Mouse (Mus musculus) cortical plate, adult 2 months (tissue): ENCODE measurements around the gene Dld. TPM values are rescaled to one million over a fixed set of nuclear protein-coding genes. Genes with fewer than 3 reads are reported as not detected.
A peak's percentile ranks its signal among the peaks of the same experiment; 100 is the strongest.

Experiments used
- H3K27ac ChIP-seq: fragments of 200-500 bp; 2 replicates; pipeline ENCODE4 v1.5.1; 2012; ENCODE audit warnings: low read length, control low read depth, inconsistent platforms; ENCODE audit not compliant: insufficient read depth
- H3K4me1 ChIP-seq: fragments of 200-500 bp; 2 replicates; pipeline ENCODE4 v1.6.1; 2011; ENCODE audit warnings: low read length; ENCODE audit not compliant: control insufficient read depth, insufficient read depth
- H3K4me3 ChIP-seq: fragments of 200-500 bp; 2 replicates; pipeline ENCODE4 v1.5.1; 2011; ENCODE audit warnings: mild to moderate bottlenecking, low read length, control low read depth; ENCODE audit not compliant: insufficient read depth
- CTCF ChIP-seq: fragments of 200-500 bp; IDR thresholded peaks from 2 replicates; pipeline ENCODE4 v1.5.1; 2011; ENCODE audit warnings: mild to moderate bottlenecking, control low read depth, low read length; ENCODE audit not compliant: insufficient read depth; ENCODE audit errors: extremely low read depth
- POLR2A ChIP-seq: fragments of 200-500 bp; IDR thresholded peaks from 2 replicates; pipeline ENCODE4 v1.6.1; 2011; ENCODE audit warnings: mild to moderate bottlenecking, low read length, control low read depth; ENCODE audit not compliant: insufficient read depth; ENCODE audit errors: extremely low read depth
- polyA plus RNA-seq: library from polyadenylated mRNA; depleted of rRNA; stranded (reverse); fragments of >200 nt; gene quantifications from 2 replicates; pipeline ENCODE4 v1.2.3, GENCODE M21; 2012; rRNA removed

Gene Dld
- polyA plus RNA-seq: 81.8 and 82.3 TPM in 2 replicates

DNA sequence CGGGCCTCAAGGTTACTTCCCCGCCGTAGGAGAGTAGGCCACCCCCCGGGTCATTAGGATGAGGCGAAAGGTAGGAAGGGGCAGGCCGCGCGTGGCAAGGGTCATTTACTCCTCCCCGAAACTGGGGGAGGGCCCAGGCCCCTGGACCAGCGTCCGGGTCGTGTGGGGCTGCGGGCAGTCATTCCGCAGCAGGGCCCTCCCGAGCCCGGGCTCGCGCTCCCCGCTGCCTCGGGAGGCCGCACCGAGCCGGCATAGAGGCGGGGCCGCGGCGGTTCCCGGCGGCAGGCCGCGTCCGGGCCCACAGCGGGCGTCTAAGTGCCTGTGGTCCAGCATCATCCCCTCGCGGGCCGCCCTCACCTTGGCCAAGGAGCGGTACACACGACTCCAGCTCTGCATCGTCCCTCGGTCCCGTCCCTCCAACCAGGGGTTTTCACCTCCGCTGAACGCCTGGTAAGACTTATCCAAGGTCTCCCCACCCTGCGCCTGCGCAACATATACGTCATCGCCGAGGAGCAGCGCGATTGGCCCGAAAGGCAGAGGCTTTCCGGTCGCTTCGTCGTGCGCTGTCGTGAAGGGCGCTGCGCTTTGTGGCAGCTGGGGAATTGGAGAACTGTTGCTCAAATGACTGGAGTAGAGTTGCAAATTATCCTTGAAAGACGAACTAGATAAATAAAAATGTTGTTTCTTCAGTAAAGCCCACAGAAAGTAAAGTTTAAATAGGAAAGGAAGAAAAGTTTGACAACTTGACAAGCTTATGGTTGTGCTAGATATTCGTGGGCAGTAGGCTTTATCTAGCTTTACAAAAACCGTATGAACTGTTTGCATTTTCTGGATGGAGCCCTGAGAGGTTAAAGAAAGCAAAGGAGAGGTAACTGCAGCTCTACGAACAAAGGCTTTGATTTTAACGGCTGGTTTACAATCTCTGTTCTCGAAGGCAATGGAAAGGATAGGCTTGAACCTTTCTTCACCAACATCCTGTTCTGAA is at the start of gene Dld:
TSS of gene Dld (minus strand) at position 510 of the 985 bp plus-strand sequence.
- Histone ChIP-seq H3K4me1 (peaks cover 3% of the 10 kb centered on the region; the same call in 1 of the 2 replicates), H3K27ac (no peak within 1 kb of the TSS), H3K4me3 (peak within 1 kb of the TSS; percentile 40)
- TF ChIP-seq POLR2A (peak; percentile 89), CTCF (no peak)

GRCm38 (mm10) chr12:31400821-31401220 is 49.6 kb upstream of the Dld start:
- no peaks in the 10 kb centered on the region for H3K4me1 ChIP-seq
- no peak overlapping the region for H3K27ac ChIP-seq
- H3K4me3 ChIP-seq: no peak overlapping the region
- TF ChIP-seq POLR2A: no peak

DNA sequence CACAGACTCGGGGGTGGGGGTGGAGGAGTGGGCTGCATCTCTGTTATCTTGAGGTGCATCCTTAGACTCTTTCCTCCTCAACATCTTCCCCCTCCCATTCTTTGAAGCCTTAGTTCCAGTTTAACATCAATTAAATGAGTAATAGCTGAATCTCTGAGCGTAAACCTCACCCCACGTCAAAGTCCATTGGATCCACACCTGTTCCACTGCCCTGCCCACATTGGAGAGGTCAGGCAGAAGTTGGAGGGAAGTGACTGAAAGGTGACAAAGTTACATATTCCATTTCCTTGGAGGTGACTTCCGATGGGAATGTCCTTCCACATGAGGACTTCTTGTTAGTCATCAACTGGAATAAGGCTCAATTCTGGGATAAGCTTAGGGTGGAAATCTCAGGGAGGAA is 46.5 kb upstream of the Dld start:
- no peak overlapping the region for H3K27ac ChIP-seq
- H3K4me3 ChIP-seq: no peak overlapping the region
- no peaks in the 10 kb centered on the region for H3K4me1 ChIP-seq
- TF ChIP-seq POLR2A: no peak
- TF ChIP-seq CTCF: no peak

- no peak overlapping the region for H3K27ac ChIP-seq
- TF ChIP-seq POLR2A (no peak), CTCF (no peak)
- no peak overlapping the region for H3K4me3 ChIP-seq
These were observed 44.6 kb upstream of the Dld start for GRCm38 (mm10) chr12:31395895-31396294.

GRCm38 (mm10) chr12:31391696-31392095 is 40.4 kb upstream of the Dld start:
- H3K27ac ChIP-seq: no peak overlapping the region
- no peak overlapping the region for H3K4me3 ChIP-seq
- TF ChIP-seq CTCF (no peak), POLR2A (no peak)
- no peaks in the 10 kb centered on the region for H3K4me1 ChIP-seq

More at GRCm38 (mm10) chr12:31395895-31396294, 44.6 kb upstream of the Dld start:
- no peaks in the 10 kb centered on the region for H3K4me1 ChIP-seq

- Histone ChIP-seq H3K4me1 (no peaks in the 10 kb centered on the region), H3K27ac (no peak within 1 kb of the TSS), H3K4me3 (no peak within 1 kb of the TSS)
- TF ChIP-seq POLR2A (no peak), CTCF (no peak)
These were observed 39.3 kb upstream of the Dld start, which contains the start of gene Slc26a3 for GRCm38 (mm10) chr12:31390571-31390970. Slc26a3 (plus strand) TSS chr12:31390871.

GRCm38 (mm10) chr12:31387303-31387702 is 36.0 kb upstream of the Dld start:
- Histone ChIP-seq H3K4me1 (no peaks in the 10 kb centered on the region), H3K27ac (no peak overlapping the region), H3K4me3 (no peak overlapping the region)
- TF ChIP-seq CTCF (no peak), POLR2A (no peak)

- Histone ChIP-seq H3K4me3 (no peak overlapping the region), H3K27ac (no peak overlapping the region)
These were observed 31.2 kb upstream of the Dld start for GRCm38 (mm10) chr12:31382451-31382850.

DNA sequence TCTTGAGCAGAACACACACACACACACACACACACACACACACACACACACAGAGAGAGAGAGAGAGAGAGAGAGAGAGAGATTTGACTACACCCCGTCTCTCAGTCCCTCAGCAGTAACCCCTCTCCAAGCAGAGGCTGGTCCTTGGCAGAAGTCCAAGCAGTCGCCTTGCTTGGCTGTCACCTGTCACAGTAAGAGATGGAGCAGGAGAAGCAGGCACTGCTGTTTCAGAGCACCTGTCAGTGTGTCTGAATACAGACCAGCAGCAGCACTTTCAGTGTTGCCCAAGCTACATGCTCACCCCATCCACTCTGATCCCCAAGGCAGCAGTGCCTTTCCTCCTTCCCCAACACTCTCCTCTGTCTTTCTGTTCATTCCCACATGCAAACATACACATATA is 29.6 kb upstream of the Dld start:
- H3K4me3 ChIP-seq: no peak overlapping the region

More at GRCm38 (mm10) chr12:31382451-31382850, 31.2 kb upstream of the Dld start:
- TF ChIP-seq POLR2A (no peak), CTCF (no peak)
- H3K4me1 ChIP-seq: no peaks in the 10 kb centered on the region

GRCm38 (mm10) chr12:31377241-31377640 is 26.0 kb upstream of the Dld start:
- Histone ChIP-seq H3K4me3 (no peak overlapping the region), H3K27ac (no peak overlapping the region), H3K4me1 (no peaks in the 10 kb centered on the region)
- TF ChIP-seq CTCF: no peak
- no peak for TF ChIP-seq POLR2A

More for the DNA sequence above, 29.6 kb upstream of the Dld start:
- H3K4me1 ChIP-seq: no peaks in the 10 kb centered on the region
- no peak for TF ChIP-seq POLR2A
- TF ChIP-seq CTCF: no peak
- H3K27ac ChIP-seq: no peak overlapping the region

- H3K4me1 ChIP-seq: no peaks in the 10 kb centered on the region
- TF ChIP-seq CTCF (peak; percentile 30; the same call in 1 of the 2 replicates), POLR2A (no peak)
- H3K27ac ChIP-seq: no peak overlapping the region
- H3K4me3 ChIP-seq: no peak overlapping the region
These were observed 25.2 kb upstream of the Dld start for GRCm38 (mm10) chr12:31376326-31376950.
